Mouse (Mus musculus): Measurements from ENCODE around the gene Nprl3.
"Not testable (repeated sequence)": the region's sequence is repeated elsewhere in the genome, so short reads cannot be mapped to it uniquely, and the experiment has no call there.

Nprl3 gene

DNA sequence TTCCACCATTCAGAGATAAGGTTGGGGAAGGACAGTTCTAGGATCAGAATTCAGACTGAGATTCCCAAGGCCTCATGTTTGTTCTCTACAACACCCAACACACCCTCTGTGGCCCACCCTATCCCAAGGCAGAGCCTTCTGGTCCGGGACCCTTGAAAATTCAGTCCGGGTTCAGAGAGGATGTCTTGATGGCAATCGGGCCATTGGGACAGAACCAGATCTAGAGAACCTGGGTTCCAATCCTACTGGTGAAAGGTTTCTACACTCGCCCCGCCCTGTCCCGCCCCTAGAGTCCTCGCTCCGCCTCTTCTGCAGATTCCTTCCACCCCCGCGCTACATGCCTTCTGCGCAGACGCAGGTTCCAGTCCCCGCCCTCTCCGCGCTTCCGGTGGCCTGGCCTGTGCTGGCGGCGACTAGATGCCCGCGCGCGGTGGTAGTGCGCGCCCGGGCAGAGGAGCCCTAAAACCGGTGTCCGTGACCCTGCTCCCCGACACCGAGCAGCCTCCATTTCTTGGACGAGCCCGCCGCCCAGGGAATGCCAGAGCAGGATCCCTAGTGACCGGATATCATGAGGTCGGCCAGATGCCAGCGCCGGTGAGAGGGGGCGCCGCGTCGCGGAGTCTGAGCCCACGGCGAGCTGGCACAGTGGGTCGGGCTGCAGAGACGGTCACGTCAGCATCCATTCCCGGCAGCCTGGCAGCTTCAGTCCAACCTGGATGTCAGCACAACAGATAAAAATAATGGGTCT is 41.2 kb downstream of the Nprl3 start, which contains the start of gene Mpg:
Gene Mpg, plus strand, starts transcription at position 382 of the 748 bp plus-strand sequence.
- intact Hi-C loops (cut with DNase I) = no loop called here

DNA sequence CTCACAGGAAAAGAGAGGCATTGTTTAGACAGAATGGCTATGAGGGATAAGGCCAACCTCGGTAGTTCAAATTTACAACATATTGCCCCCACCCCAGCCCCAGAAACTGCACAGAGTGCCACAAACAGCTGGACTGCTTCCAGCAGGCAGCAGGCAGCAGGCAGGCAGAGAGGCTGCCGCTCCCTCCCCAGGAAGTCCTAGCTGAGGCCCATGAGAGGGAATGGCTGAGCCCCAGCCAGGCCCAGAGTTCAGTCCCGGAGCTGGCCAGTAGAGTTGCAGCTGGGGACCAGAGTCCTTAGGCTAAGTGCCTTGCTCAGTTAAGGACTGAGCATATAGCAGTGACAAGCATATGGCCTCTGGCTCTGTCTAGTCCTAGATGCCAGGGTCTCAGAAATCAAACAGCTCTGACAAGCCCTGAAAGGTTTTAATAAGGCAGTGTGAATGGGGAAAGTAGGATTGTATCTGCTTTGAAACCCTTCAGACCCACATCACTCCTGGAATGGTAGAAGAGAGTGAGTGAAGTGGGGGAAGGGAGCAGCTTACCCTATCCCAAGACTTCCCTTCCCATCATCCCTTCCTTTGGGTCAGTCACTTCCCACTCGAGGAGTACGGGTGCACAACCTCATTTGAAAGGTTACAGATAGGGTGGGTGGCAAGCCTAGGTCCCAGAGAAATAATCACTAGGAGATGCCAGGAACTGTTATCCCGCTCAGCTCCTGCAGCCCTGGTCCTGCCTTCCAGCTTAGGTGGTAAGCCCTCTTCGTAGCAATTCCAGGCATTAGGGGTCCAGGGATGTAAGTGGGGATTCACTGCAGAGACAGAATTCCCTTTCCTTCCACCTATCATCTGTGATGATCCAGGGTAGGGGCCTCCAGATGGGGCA is 42.0 kb downstream of the Nprl3 start:
- intact Hi-C loops (cut with DNase I) = no loop called here

DNA sequence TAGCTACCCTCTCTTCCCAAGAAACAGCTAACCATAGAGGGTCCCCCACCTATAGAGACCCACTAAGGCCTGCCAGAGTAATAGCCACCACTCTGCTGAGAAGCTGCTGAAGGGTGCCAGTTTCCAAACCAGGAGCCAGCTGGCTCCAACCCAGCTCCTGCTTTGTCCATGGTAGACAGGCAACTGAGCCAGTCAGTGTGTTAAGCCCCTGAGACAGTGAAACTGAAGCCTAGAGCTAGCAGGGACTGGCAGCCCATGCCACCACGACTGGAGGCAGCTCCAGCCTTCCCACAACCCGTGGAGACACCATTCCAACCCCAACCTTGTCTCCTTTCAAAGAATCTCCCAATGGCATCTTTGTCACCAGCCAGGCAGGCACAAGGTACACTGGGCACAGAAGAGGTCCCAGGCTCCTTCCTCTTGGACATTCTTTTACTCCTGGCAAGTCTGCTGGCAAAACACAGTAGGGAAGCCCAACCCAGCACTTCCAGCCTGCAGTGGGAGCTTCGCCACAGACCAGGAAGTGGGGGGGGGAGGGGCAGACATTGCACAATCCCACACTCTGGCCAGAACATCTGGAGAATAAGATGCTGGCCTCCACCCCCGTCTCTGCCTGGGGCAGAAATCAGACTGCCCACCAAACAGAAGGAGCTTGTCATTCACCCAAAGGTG is 42.9 kb downstream of the Nprl3 start:
- intact Hi-C loops (cut with DNase I) = no loop called here

DNA sequence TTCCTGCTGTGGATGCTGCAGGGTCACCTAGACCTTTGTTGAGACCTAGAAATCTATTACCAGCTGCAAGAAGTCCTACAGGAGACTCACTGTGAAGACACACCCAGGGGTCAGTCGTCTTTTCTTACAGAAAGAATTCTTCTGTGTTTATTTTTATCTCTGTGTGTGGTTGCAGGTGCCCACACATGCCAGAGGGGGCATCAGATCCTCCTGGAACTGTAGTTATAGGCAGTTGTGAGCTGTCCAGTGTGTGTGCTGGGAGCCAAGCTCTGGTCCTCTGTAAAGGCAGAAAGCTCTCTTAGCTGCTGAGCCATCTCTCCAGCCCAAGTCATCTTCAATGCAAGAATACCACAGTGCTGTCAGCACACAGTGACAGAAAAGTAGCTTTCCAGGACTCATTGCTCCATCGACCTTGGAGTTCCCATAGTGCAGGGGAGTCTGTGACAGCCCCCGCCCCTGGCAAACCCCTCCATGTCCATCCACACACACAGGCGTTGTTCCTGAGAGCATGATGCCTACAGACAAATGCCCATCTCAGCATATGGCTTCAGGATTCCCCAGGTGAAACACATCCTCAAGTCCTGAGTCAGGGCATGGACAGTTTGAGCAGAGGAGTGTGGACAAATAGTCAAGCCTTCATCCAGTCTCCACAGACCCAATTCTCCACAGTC is 44.1 kb downstream of the Nprl3 start:
- intact Hi-C loops (cut with DNase I) = no loop called here

DNA sequence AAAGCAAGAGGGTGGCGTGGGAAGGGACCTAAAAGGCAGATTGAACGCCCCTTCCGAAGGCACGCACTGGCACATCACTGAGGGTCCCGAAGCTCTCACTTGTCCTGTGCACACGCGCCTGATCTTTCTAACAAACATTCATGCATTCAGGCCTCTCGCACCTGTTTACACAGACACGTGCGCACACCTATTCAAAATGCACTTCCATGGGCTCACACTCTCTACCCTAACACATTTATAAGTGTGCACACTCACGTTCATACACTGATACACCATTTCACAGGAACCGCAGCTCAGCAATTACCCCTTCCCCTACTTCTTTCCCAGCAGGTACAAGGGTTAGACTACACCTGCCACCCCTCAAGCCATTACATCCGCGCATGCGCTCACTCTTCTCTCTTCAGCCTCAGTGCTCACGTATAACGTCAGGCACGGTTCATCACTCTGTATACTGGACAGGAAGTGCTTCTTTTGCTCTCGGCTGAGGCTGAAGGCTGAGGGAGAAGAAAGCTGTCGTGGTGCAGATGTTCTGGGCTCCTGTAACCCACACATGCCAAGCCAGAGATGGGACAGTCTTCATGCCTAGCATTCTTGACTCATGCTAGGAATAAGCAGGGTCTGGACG is 44.8 kb downstream of the Nprl3 start:
- intact Hi-C loops (cut with DNase I) = no loop called here

DNA sequence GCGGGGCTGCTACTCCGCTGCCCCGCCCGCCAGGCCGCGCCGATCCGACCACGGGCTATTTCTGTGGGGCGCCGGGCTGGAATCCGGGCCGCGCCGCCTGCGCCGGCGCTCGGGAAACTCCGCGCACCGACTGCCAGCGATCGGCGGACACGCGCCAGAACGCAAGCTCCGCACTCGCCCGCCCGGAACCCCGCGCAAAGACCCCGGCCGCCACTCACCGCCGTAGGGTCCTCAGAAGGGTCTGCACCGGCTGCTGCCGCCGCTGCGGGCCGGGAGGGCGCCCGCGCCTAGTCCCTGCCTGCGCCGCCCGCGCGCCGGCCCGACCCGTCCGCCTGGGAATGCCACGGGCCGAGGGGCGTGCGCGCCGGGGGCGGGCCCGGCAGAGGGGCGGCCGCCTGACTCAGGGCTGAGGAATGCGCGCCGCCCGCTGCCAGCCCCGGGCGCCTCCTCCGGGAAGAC is 45.5 kb downstream of the Nprl3 start, which contains the start of gene Rhbdf1:
Gene Rhbdf1, minus strand, starts transcription at position 350 of the 459 bp plus-strand sequence.
- intact Hi-C loops (cut with DNase I) = no loop called here

DNA sequence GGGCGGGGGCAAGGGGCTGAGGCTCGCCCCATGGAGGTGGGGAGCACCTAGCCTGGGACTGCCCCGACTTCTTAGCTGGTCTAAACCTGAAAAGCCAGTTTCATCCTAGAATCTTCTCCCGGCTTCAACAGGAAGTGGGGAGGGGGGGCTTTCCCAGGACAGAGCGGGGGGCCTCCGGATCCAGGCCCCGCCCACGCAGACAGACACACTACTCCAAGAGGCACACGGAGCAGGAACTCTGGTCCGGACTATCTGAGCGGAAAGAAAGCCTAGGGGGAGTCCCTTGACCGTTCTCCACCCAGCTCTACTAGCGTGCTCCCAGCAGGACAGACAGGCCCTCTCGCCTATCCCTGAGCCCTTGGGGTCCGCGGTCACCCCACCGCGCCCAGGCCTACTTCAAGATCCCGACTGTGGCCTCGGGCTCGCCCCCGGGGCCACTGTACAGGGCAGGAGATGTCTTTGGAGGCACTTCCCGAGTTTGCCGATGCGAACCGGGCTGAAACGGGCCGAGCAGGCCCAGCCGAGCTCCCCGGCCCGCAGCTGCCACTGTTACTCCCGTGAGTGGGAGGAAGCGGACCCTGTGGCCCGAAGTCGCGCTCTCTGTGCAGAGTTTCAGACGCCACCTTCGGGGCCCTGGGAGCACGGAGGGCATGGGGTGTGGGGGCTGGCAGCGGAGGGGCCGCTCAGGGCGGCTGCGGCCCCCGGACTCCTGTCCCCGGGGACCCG is 46.1 kb downstream of the Nprl3 start:
- intact Hi-C loops (cut with DNase I) = no loop called here

DNA sequence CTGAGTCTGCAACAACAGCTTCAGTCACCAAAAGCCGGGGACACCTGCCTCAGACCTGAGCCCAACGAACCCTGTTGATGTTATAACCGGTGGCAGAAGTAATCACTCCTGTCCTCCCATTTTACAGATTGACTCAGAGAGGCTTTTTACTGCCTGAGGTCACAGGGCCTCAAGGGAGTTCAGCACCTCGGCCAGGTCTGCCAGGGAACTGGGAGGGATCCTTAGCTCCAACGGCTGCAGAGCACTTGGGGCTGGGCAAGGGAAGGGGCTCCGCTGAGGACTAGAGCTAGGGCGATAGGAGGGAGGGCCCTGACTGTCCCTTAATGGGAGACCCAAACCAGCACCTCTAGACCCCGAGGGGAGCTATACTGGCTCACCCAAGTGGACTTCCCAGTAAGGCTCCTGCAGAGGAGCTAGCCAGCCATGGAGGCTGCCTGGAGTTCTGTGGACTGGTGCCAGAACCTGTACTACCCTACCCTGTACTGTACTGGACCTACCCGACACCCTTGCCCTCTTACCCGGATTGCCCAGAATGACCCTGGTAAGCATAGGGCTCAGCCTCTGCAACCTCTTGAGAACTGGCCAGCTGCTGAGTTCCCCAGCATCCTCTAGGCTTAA is 46.8 kb downstream of the Nprl3 start:
- intact Hi-C loops (cut with DNase I) = no loop called here

DNA sequence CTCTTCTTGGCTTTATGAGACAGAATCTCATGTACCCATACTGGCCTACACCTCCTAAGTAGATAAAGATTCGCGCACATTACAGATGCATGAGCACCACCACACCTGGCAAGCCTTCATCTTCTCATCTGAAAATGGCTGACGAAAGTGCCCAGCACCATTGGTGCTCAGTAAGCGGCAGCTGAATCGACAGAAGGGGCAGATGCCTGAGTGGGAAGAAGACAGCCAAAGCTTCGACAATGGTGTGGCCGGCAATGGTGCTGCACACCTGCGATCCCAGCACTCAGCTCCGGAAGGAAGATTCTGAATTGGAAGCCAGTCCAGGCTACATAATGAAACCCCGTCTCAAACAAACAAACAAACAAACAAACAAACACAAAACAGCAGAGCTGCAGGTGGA is 48.2 kb downstream of the Nprl3 start:
- intact Hi-C loops (cut with DNase I) = loop anchor here (10.0 kb wide), 1 partner anchor 106 kb away; no protein-coding TSS in a partner anchor

DNA sequence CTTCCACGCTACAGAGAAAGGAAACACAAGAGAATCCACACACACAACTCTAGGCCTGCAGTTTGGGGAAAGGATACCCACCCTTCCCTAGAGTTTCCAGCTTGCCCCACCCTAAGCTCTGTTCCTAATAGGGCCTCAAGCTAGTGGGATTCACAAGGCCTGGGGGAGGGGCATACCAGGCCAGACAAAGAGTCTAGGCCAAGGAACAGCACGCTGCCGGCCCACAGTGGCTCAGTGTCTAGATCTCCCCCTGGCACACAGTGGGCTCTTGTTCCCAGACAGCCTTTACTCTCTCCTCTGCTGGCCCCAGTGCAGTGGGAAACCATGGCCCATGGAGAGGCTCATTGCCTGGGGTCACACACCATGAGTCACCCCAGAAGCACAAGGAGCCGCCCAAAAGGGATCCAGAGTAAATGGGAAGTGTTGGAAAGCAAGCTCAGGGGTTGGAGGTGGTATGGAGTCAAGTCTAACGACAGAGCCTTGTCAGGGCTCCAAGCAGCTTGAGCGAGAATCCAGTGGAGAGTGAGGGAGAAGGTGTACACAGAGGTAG is 48.9 kb downstream of the Nprl3 start:
- intact Hi-C loops (cut with DNase I) = loop anchor here (10.0 kb wide), 1 partner anchor 106 kb away; no protein-coding TSS in a partner anchor

DNA sequence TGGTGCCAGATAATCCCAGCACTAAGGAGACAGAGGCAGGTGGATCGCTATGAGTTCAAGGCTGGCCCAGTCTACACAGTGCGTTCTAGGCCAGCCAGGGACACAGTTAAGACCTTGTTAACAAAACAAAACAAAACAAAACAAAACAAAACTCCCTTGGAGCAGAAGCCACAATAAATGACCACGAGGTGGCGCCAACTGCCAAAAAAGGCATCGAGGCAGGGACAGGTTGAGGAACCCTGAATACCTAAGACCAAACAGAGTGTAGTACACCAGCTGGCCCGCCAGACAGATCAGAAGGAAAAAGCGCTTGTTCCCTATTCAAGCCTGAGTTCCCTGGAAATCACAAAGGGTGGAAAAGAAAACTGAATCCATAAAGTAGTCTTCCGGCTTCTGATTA is 50.7 kb downstream of the Nprl3 start:
- intact Hi-C loops (cut with DNase I) = loop anchor here (2.0 to 10.0 kb wide), 2 partner anchors 20 to 108 kb away; no protein-coding TSS in a partner anchor

DNA sequence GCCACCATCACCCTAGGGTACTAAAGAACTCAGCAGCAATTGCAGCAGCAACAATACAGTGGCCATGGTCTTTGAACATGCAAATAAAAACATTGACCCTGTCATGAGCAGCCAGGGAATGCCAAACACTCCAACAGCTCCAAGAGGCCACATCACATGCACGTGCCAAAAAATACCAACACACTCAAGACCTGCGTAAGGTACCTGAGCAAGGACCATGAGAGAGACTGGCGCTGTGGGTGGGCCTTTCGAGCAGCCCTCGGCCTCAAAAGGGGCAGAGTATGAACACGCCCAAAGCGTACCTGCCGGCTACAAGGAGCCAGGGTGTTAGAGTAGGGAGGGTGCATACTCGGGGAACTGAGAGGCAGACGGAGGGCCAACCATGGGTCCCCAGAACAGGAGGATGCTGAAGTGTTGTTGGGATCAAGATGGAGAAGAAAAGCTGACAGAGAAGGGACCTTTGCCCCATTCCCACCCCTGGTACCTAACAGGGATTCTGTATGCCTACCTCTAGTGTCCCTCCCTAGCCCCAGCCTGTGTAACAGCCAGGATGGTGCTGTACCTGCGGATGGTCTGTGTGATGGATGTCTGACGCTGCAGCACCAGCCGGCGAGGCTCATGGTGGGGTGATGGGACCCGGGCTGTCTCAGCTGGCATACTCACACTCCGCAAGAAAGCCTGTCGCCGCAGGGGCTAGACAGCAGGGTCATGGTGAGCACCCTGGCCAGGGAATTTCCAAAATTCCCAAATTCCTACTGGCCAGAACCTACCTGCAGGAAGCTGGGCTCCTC is 51.9 kb downstream of the Nprl3 start:
- intact Hi-C loops (cut with DNase I) = loop anchor here (2.0 to 10.0 kb wide), 2 partner anchors 21 to 109 kb away; no protein-coding TSS in a partner anchor

DNA sequence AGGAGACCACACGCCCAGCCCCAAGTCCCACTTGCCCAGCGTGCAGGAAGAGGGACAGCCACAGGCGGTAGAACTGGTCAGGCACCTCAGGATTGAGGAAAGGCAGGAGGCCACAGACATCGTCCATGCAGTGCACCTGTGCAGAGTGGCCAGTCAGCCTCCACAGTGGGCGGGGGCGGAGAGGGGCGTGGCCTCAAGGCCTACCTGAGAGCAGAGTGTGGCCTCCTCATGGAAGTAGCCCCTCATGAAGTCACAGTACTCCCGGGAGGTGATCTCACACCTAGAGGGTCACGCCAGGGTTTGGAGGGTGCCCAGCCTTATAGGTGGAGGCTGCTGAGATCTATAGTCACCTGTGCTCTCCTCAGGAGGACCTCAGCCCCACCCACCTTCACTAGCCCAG is 56.9 kb downstream of the Nprl3 start:
- intact Hi-C loops (cut with DNase I) = loop anchor here (10.0 kb wide), 1 partner anchor 114 kb away; no protein-coding TSS in a partner anchor

DNA sequence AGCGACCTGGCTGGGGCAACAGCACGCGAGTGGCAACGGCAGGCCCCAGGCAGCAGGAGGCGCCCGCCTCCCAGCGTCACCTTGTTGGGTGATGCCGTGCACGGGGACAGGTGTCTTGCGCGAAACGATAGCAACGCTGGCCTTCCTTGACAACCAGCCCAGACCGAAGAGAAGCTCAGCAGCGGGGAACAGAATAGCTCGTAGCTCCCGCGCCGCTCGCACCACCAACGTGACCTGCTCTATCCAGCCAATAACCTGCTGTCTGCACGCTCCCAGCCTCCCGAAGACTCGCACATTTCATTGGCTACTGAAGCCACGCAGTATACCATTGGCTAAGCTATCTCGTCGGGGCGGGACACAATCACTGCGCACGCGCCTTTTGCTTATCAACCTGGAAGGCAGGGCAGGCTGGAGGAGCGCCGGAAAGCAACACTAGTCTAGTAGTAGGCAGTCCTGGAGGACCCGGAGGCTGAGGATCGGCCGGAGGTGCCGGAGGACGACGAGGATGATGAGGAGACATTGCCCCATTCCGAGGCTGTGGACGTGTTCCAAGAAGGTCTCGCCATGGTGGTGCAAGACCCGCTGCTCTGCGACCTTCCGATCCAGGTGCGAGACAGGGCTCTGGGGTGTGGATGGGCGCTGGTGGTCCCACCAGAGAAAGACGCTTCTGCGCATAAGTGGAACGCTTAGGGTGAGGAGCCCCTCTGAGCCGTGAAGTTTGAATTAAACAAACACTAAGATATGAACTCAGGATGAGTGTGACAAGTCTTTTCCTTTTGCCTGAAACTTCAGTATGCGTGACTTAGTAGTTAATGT is 62.2 kb downstream of the Nprl3 start, which contains the start of gene Snrnp25:
Gene Snrnp25, plus strand, starts transcription at position 358 of the 816 bp plus-strand sequence.
- intact Hi-C loops (cut with DNase I) = loop anchor here (5.0 kb wide), 1 partner anchor 37 kb away; no protein-coding TSS in a partner anchor

DNA sequence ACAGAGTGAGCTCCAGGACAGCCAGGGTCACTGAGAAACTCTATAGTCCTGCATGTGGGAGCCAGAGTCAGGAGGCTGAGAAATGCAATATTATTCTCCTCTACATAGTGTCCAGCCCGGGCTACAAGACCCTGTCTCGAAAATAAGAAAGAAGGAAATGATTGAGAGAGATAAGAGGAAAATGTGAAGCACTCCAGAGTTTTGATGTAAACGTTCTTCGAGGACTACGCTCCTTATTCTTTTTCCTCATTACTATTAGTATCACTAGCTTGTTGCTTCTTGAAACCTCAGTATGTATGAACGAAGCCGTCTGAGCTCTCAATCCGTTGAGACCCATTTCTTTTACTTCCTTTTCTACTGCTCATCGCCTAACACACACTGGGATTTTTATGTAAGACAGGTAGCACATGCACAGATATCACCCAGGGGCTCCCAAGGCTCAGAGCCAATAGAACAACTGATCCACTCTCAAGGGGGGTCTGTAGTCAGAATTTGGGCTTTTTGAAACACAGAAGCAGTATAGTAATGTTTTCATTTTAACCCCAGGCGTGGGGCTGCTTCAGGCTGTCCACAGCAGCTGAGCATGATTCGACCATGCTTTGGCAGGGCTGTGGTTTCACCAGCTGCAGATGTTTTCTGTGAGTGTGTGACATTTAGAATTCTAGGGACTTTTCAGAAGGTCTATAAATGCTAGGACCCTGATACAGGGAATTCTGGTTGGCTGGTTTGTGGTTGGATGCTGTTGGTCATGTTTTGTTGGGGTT is 65.4 kb downstream of the Nprl3 start:
- intact Hi-C loops (cut with DNase I) = no loop called here

DNA sequence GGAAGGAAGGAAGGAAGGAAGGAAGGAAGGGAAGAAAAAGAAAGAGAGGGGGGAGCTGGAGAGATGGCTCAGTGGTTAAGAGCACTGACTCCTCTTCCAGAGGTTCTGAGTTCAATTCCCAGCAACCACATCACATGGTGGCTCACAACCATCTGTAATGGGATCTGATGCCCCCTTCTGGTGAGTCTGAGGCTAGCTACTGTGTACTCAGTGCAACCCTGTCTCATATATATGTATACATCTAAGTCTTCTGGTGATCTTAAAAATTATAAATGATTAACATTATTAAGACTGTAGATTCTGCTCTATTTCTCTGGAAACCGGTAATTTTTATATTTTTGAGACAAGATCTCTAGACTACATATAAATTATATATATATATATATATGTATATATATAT is 66.5 kb downstream of the Nprl3 start:
- intact Hi-C loops (cut with DNase I) = not testable (repeated sequence)

Data from adrenal gland (tissue).